Mouse (Mus musculus): ENCODE results near the gene 2200002J24Rik.

GRCm38 (mm10) chr7:30719669-30720068, 20.9 kb downstream of the 2200002J24Rik start:
- TF ChIP-seq CTCF (IDR thresholded peaks at IDR 0.05; ENCODE audit: control insufficient read depth, insufficient read depth, low read length) (no peak), POLR2A (IDR thresholded peaks at IDR 0.05; ENCODE audit: borderline replicate concordance, control insufficient read depth, low read depth, low read length) (no peak)
